Mouse (Mus musculus) B cell, adult 2 months (primary cell): ENCODE results near the gene Tmem115.
"Not testable (repeated sequence)": the region's sequence is repeated elsewhere in the genome, so short reads cannot be mapped to it uniquely, and the experiment has no call there.

Experiments
- DNase-seq, 2 experiments: peaks; one replicate each; pipeline ENCODE4 v3.0.0; 2022

The Tmem115 gene

DNA sequence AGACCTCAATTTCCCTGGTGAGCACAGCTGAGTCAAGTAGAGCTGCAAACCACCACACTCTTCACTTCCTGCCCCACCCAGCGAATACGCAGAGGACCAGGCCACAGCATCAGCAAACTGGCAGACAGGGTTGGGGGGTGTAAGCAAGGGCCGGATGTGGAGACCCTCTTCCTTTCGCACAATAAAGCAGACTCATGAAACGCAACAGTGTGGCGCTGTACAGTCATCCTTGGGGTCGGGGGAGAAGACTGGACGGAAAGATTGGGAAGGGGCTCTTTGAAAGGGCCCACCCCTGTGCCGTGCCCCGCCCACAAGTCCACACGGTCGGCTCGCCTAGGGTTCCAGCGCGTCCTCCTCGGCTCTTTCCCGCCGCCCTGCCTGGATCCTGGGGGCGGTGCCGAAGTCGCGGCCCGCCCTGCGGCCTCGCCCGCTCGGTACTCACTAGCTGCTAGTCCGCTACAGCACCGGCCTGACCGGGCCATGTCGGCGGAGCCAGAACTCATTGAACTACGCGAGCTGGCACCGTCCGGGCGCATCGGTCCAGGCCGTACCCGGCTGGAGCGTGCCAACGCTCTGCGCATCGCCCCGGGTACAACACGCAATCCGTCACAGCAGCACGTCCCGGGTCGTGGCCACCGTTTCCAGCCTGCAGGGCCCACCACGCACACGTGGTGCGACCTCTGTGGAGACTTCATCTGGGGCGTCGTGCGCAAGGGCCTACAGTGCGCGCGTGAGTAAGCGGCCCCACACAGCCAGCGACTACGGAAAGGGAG lies 17.6 kb downstream of the Tmem115 start, which contains the start of gene Rassf1:
Gene Rassf1, plus strand, starts transcription at position 439 of the 773 bp plus-strand sequence.
- DNase-seq: peak; percentile 79 to 84

DNA sequence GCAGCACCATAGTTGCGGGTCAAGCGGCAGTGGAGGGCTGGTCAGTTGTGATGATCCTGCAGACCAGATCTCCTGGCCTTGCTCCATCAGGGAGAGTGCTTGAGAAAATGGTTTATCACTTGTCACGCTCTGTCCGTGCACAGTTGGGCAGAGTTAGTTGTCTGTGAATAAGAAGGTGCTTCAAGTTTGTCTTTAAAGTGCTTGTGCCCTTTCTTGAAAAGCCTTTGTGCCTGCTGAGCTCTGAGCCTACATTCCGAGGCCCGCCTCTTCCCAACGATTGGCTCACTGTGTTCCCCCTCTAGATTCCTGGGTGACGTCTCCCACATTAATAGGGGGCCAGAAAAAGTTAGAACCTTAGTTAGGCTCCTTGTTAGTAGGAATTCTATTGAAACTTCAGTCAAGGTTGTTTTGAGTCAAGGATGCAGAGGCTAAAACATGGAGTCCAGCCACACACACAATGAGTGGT lies 18.2 kb downstream of the Tmem115 start:
- DNase-seq: no peak

DNA sequence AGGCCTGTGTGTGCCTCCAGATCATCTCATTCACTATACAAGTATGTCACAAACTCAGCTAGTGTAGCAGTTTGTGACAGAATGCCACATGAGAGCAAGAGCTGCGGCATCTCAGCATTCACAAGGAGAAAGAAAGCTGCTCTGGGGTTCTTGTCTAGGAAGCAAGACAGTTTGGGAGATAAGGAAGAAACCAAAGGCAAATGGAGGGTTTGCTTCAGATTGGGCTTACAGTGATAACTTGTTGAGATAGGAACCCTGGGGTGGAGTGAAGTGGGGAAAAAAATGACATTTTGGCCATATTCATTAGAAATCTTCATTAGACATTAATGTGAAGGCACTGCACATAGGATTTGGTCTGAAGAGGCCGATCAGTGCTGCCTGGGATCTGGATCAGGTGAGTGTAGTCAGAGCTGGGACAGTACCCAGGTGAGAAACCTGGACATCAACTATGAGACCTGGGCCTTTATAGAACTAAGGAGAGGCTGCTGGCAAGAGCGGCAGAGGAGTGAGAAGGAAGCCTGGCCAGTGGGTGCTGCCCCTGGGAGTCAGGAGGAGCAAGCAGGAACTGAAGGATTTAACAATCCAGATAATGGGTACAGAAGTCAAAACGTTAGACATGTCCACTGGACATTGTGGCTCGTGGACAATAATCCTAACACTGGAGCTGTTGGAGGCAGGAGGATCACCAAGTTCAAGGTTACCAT lies 19.1 kb downstream of the Tmem115 start:
- no peak for DNase-seq

DNA sequence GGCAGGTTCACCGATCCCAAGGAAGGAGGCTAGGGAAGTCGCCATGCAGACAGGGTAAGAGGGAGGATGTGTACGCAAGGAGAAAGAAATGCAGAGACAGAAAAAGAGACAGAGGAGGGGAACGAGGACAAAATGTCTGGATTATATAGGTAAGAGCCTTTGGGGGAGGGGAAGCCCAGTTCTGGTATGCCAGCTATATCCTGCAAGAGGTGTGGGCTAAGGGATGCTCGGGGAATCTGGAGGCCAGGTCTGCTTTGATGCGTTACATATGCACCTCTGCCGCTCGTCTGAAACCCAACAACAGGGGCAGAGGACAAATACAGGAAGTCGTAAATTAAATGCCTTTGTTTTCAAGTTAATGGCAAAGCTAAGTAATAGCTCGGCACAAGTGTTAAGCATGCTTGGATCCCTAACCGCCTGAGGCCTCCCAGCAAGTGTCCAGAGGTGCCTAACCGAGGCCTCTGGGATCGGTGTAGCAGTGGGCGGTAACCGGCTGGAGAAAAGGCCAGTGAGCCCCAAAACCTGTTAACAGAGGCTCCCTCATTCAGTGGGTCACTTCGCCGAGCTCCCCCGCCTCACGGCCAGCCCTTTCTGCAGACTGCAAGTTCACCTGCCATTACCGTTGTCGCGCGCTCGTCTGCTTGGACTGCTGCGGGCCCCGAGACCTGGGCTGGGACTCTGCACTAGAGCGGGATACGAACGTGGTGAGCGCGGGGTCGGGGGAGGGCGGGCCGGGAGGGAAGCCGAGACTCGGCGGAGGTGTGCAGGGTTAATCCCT lies 20.0 kb downstream of the Tmem115 start:
- DNase-seq: peak; percentile 55 to 61

DNA sequence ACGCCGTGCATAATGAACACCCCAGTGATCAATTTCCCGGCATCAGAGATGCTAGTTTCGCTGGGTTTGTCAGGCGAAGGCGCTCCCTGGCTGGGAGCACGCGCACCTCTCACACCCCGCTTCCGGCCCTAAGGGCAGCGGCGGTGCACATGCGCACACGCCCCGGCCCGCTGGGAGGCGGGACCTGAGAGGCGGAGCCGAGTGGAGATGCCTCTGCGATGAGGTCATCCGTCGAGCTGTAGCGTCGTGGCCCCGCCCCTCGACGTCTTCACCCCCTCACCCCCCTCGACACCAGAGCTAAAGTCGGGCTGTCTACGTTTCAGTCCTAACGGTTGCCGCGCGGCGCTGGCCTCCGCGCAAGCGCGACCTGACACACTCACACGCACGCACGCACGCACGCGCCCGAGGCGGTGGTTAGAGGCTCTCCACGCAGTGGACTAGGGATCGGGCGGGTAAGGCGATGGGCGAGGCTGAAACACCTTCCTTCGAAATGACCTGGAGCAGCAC lies 20.6 kb downstream of the Tmem115 start:
- DNase-seq: peak; percentile 97 to 98

DNA sequence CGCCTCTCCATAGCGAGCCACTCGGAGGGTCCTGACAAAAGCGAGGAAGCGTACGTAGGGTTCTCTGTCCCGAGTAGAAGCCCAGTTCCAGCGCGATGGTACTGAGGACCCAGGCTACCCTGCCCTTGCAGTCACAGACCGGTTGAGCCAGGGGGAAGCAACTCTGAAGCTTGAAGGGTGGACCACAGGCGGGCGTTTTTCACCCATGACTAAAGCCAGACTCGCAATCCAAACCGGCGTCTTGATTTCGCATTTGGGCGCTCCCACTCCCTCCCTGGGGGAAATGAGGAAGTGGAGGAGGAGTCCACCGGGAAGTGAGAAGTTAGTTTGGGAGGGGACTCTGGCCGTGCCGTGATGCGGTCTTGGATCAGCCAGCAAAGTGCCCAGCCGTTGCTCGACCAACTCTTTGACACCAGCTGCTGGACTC lies 21.3 kb downstream of the Tmem115 start:
- DNase-seq: peak in 1 of 2 experiments; percentile 65

DNA sequence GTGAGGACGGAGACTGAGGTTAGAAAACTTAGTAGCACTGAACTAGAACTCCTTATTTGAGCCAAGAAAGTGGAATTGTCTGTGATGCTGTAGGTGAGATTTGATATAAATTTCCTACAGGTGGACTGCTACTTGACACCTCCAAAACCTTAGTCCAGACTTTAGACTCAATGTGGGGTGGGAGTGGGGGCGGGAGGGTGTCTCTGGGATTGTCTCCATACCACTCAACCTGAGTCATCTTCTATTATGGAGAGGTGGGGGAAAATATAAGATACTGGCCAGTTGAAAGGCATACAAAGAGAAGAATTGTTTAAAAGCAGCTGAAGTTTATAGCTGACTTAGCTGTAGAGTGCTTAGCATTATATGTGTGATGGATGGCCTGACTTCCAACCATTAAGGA lies 22.0 kb downstream of the Tmem115 start:
- no peak for DNase-seq

DNA sequence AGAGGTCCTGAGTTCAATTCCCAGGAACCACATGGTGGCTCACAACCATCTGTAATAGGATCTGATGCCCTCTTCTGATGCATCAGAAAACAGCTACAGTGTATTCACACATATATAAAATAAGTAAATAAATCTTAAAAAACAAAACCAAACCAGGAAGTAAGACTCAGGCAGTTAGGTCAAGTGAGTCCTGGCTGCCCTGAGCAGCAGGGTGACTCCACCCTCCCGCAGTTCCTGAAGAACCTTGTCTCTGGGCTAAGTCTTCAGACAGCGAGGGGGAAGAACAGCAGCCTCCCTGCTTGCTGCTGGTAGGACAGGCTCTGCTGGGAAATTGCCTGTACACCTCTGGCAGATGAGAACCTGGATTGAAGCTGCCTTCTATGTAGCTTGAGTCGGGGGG lies 22.6 kb downstream of the Tmem115 start:
- DNase-seq: no peak

DNA sequence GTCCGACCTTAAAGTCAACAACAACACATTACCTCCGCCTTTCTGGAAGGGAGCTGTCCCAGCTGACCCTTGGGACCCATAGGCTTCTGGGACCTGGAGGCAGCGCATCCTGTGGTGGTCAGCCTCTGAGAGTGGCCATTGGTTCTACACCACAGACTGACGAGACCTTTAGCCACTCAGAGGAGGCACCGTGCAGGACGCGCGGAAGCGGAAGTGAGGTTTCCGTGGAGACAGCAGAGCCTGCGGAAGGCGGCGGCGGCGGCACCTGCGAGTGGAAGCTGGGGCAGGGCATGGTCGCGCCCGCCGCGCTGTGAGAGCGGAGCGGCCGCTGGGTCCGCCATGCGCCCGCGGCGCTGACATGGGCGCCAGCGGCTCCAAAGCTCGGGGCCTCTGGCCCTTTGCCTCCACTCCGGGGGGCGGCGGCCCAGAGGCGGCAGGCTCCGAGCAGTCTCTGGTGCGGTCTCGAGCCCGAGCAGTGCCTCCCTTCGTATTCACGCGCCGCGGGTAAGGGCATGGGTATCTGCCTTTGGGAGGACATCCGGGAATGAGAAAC lies 29.4 kb downstream of the Tmem115 start, which contains the start of gene Tusc2:
Gene Tusc2, plus strand, starts transcription at position 227 of the 553 bp plus-strand sequence.
- peak; percentile 90 to 91 for DNase-seq

DNA sequence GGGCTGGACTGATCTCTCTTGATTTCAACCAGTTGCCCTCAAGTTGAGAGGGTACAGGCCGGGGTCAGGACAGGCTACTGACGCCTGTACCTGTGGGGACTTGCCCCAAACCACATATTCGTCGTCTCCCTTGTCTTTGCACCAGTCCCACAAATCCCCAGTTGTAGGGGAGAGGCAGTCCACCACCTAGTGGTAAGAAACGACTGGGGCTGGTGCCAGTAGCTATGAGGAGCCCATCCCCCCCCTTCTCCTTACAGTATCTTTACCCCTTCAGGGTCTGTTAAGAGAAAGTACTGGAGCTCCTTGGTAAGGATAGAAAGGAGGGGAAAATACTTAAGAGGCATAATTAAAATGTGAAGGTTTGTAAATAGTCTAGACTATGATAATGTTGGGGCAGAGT lies 31.8 kb downstream of the Tmem115 start:
- DNase-seq: not testable (repeated sequence)

DNA sequence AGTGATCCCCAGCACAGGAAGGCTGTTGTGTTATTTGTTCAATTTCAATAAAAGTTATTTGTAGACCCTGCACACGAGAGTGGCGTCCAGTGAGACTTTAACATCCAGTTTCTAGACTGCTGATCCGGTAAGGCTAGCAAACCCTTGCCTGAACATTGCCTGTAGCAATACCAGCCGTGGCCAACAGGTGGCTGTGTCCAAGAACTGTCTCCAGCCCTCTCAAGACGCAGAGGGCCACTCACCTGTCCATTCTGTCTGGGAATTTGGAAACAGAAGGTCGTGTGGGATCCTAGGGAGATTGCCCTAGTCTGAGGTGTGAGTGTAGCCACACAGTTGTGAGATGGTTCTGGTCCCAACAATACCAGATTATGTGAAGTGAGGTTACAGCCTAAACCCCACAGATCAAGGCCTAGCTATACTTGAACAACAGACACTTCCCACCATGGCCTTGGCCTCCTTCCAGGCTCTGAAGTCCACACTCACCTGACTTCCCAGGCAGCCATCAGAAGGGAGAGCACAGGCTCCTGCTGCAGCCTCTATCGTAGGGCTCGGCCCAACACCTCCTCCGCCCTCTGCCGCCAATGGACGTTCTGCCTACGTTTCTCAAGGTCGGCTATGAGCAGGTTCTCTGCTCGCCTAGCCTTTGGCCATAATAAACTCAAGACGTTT lies 32.4 kb downstream of the Tmem115 start:
- peak; percentile 84 to 85 for DNase-seq

DNA sequence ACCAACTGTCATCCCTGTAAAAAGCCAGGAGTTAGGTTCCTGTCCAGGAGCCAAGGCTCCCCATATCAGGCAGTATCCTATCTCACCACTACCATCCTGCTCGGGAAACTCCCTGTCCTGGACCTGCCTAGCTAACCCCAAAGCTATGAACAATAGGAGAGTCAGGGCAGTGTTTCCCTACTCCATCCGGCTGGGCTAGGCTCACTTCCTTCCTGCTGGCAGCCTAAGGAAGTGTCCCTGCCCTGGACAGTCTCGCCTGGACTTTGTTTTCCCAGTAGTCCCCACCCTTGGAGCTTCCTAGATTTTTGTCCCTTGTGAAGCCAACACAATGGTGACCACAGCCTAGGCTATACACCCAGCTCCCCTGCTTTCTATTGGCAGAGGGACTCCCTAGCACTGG lies 33.1 kb downstream of the Tmem115 start:
- DNase-seq: no peak

DNA sequence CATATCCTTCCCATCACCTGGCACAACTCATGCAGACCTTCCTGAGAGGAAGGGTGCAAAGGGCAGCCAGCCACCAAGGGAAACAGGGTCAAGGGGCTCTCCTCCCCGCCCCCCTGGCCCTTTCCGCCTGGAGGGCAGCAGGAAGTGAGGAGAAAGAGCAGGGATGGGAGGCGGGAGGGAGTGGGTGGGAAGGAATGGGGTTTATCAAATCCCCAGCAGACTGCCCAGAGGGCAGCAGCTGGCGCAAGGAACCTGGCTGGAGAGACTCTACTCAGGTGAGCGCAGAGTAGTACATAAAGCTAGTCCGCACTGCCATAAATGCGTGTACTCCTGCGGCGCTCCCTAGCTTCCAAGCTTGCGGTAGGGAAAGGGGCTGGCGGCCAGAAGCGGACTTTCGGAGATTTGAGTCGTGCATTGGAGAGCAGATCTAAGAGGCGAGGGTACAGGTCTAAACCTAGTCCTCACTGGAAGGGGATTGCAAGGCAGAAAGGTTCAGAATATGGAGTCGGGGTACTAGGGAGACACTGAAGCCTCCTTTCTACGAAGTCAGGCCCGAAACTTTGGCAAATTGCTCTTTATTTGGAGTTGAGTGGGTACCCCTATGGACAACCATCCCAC lies 34.1 kb downstream of the Tmem115 start, which contains the start of gene Hyal2:
Gene Hyal2, plus strand, starts transcription at position 244 of the 618 bp plus-strand sequence.
- no peak for DNase-seq

DNA sequence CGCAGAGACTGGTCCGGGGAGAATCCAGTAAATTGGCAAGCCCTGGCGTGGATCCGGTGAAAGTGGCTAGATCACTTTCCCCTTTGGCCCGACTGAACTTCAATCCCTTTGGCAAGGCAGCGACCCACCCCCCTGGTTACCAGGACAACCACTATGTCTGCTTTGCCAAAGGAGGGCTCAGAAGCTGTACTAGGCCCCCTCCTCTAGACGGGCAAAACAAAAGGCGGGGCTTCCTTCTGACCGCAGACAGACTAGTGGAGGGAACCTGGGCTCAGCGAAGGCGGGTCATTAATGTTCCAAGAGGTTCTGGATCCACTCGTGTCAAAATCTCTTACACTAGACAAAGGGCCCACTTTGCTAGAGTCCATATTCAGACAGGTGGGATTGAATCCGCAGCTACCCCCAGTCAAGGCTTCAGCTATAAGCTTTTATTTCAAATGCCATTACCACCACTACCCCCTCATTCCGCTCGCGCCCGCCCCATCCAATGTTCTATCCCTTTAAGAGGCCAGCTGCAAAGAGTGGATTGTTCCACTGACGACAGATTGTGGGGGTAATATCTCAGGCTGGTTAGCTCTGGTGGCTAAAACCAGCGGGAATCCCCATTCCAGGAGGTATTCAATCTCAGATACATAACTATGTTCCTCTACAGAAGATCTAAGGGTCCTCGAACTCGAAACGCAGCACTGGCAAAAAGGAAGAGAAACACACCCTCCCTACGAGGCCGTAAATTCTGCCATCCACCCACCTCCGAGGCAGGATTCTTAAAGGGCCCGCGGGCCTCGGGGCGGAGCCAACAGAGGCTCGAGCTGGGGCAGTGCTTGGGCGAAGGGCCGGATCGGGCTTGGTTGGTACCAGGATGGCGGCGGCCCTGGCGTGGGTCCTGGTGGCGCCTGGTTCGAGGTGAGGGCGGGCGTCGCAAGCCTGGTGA lies 34.9 kb downstream of the Tmem115 start:
- peak; percentile 85 for DNase-seq

DNA sequence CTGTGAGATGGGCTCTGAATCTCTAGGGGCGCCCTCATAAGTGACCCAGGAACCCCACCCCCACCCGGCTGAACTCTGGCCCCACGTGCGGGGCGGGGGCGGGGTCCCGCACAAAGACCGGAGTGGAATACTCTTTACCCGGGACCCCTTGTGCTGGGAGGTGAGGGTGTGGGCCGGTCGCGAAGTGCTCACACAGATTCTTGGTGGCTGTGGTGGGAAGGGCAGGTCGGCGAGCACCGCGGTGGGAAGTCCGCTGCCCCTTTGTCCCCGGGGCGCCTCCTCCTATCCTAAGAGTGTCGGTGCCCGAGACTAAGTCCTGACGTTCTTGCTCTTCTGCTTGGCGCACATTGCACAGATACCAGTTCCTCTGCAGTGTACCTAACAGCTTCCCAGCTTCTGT lies 35.5 kb downstream of the Tmem115 start:
- no peak for DNase-seq

DNA sequence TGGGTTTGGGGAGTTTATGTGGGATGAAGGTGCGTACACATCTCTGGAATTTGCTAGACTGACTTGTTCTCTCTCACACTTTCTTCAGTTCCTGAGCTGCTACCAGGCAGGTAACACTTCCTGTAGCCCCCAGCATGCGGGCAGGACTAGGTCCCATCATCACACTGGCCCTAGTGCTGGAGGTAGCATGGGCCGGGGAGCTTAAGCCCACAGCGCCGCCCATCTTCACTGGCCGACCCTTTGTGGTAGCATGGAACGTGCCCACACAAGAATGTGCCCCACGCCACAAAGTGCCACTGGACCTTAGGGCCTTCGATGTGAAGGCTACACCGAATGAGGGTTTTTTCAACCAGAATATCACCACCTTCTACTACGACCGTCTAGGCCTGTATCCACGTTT lies 36.3 kb downstream of the Tmem115 start:
- no peak for DNase-seq

DNA sequence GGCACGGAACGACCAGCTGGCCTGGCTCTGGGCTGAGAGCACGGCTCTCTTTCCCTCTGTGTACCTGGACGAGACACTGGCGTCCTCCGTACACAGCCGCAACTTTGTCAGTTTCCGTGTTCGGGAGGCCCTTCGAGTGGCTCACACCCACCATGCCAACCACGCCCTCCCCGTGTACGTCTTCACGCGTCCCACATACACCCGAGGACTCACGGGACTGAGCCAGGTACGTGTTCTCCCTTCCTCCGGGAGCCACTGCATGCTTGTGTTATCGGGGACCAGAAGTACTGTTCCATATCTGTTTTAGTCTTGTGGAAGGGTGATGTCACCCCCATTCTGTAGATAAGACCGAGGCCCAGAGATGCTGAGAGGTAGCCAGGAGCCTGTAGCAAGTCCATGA lies 37.1 kb downstream of the Tmem115 start:
- DNase-seq: no peak

DNA sequence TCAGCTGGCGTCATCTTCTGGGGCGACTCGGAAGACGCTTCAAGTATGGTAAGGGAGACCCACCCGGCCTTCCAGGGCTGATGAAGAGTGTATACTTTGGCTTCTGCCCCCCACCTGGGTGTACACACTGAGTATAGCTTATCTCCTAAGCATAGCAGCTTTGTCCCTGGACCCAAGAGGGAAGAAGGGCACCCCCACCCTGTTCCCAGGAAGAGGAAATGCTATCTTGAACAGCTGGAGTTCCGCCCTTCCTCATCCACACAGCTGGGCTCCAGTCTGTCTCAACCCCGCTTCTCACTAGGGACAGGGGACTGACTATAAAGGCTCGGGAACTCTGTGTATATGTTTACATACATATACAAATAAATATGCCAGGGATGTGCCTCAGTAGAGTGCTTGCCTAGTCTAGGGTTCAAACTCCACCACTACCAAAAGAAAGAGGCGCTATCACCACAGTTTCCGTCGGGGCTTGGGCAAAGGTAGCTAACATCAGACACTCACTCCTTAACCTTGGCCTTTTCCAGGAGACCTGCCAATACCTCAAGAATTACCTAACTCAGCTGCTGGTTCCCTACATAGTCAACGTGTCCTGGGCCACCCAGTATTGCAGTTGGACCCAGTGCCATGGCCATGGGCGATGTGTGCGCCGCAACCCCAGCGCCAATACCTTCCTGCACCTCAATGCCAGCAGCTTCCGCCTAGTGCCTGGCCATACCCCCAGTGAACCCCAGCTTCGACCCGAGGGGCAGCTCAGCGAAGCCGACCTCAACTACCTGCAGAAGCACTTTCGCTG lies 38.0 kb downstream of the Tmem115 start:
- no peak for DNase-seq

DNA sequence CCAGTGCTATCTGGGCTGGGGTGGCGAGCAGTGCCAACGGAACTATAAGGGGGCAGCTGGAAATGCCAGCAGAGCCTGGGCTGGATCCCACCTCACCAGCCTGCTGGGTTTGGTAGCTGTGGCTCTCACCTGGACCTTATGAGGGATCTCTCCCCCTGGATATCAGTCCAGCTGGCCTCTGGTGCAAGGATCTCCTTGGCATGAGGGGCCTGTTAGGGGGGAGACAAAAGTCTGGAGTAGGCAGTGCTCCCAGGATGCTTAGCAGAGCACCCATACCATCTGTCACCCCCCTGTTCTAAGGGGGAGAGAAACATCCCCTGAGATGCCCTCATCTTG lies 38.5 kb downstream of the Tmem115 start:
- no peak for DNase-seq

DNA sequence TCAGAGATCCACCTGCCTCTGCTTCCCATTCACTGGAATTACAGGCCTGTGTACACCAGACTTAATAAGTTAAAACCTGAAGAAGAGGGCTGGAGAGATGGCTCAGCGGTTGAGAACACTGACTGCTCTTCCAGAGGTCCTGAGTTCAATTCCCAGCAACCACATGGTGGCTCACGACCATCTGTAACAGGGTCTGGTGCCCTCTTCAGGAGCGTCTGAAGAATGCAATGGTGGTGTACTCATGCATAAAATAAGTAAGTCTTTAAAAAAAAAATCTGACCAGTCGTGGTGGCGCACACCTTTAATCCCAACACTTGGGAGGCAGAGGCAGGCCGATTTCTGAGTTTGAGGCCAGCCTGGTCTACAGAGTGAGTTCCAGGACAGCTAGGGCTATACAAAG lies 40.0 kb downstream of the Tmem115 start:
- DNase-seq: not testable (repeated sequence)
